Mouse (Mus musculus) heart, embryonic 14.5 days (tissue): ENCODE results near the gene Tctn3. TPM values are rescaled to one million over a fixed set of nuclear protein-coding genes. Genes with fewer than 3 reads are reported as not detected.
A peak's percentile ranks its signal among the peaks of the same experiment; 100 is the strongest.

Source experiments
- ATAC-seq: fragments of 200-750 bp; cut with Nextera tagmentation; 2 replicates; pipeline ENCODE4 v1.8.0; 2017; ENCODE audit warnings: low read depth, moderate TSS enrichment; ENCODE audit not compliant: insufficient number of reproducible peaks, insufficient read depth, low FRiP score
- H3K27ac ChIP-seq, 2 experiments: fragments of 200-500 bp in 1 of 2; fragments of 300-500 bp in 1 of 2; sonication (generic) in 1 of 2; replicated peaks in 1 of 2; 2 replicates each; pipeline ENCODE4 v1.5.1; 2012 to 2014; ENCODE audit warnings: low read depth in 2 of 2, low read length in 2 of 2, control low read depth in 1 of 2, mild to moderate bottlenecking in 1 of 2, mixed read lengths in 1 of 2; ENCODE audit not compliant: control insufficient read depth in 1 of 2, insufficient read depth in 1 of 2
- H3K27me3 ChIP-seq: fragments of 300-500 bp; sonication (generic); 2 replicates; pipeline ENCODE4 v1.6.1; 2014; ENCODE audit warnings: mild to moderate bottlenecking, low read length, control low read depth; ENCODE audit not compliant: control insufficient read depth, insufficient read depth
- H3K36me3 ChIP-seq: fragments of 300-500 bp; sonication (generic); 2 replicates; pipeline ENCODE4 v1.6.1; 2014; ENCODE audit warnings: mild to moderate bottlenecking, control low read depth, low read length, mixed read lengths; ENCODE audit not compliant: control insufficient read depth, insufficient read depth
- H3K4me1 ChIP-seq, 2 experiments: fragments of 200-500 bp in 1 of 2; fragments of 300-500 bp in 1 of 2; sonication (generic) in 1 of 2; 2 replicates each; pipeline ENCODE4 v1.6.1; 2012 to 2014; ENCODE audit warnings: low read length in 2 of 2, control low read depth in 1 of 2, mixed read lengths in 1 of 2; ENCODE audit not compliant: control insufficient read depth in 2 of 2, insufficient read depth in 2 of 2
- H3K4me2 ChIP-seq: fragments of 300-500 bp; sonication (generic); 2 replicates; pipeline ENCODE4 v1.6.1; 2014; ENCODE audit warnings: mild to moderate bottlenecking, low read length
- H3K4me3 ChIP-seq, 2 experiments: fragments of 200-500 bp in 1 of 2; fragments of 300-500 bp in 1 of 2; sonication (generic) in 1 of 2; 2 replicates each; pipeline ENCODE4 v1.5.1; 2012 to 2014; ENCODE audit warnings: low read length in 2 of 2, mild to moderate bottlenecking in 2 of 2, control low read depth in 1 of 2, low read depth in 1 of 2, moderate library complexity in 1 of 2; ENCODE audit not compliant: control insufficient read depth in 1 of 2, insufficient read depth in 1 of 2
- H3K9ac ChIP-seq: fragments of 300-500 bp; sonication (generic); 2 replicates; pipeline ENCODE4 v1.6.1; 2014; ENCODE audit warnings: mild to moderate bottlenecking, low read length
- H3K9me3 ChIP-seq: fragments of 300-500 bp; sonication (generic); 2 replicates; pipeline ENCODE4 v1.6.1; 2016; ENCODE audit warnings: low read length, control low read depth; ENCODE audit not compliant: control insufficient read depth
- WGBS: fragments of 180-500 bp; shearing (Covaris S2); extraction: QIAGEN DNeasy Blood & Tissue Kit; methylation state at CpG from one replicate; pipeline ENCODE4 v1.1.7; 2014; 5-methylcytosine and 5-hydroxymethylcytosine counted together
- polyA plus RNA-seq: library from polyadenylated mRNA; unstranded; fragments of >200 nt; fragmentation: Nextera tagmentation; extraction: Ambion mirVana; gene quantifications from 2 replicates; pipeline ENCODE4 v1.2.1, GENCODE M21; 2014

The Tctn3 gene
- polyA plus RNA-seq, 1 experiment from 2014 or later: 10.3 TPM

- Histone ChIP-seq H3K4me2 (no peak overlapping the region), H3K4me1 (no peaks in the 10 kb centered on the region), H3K9ac (no peak overlapping the region), H3K9me3 (no peaks in the 10 kb centered on the region), H3K27me3 (no peaks in the 10 kb centered on the region), H3K27ac (peak overlapping the region in 1 of 2 experiments; percentile 53; a peak in 2 of 4 replicates), H3K36me3 (no peaks in the 10 kb centered on the region), H3K4me3 (no peak overlapping the region)
- WGBS: 68% methylated on average over 7 of the region's 7 CpGs
- no peak for ATAC-seq
Observed at GRCm38 (mm10) chr19:40637601-40638000, 25.6 kb upstream of the Tctn3 start.

GRCm38 (mm10) chr19:40637091-40637490, 25.1 kb upstream of the Tctn3 start:
- Histone ChIP-seq H3K9me3 (no peaks in the 10 kb centered on the region), H3K27ac (peak overlapping the region in 1 of 2 experiments; percentile 53; a peak in 2 of 4 replicates), H3K4me2 (no peak overlapping the region), H3K4me3 (no peak overlapping the region), H3K36me3 (no peaks in the 10 kb centered on the region), H3K9ac (no peak overlapping the region), H3K27me3 (no peaks in the 10 kb centered on the region), H3K4me1 (no peaks in the 10 kb centered on the region)
- ATAC-seq: peak; percentile 66; the same call in 1 of the 2 replicates
- 28% methylated on average over 4 of the region's 4 CpGs for WGBS

- Histone ChIP-seq H3K9ac (no peak overlapping the region), H3K27ac (no peak overlapping the region), H3K36me3 (no peaks in the 10 kb centered on the region), H3K4me3 (no peak overlapping the region), H3K4me1 (no peaks in the 10 kb centered on the region), H3K9me3 (no peaks in the 10 kb centered on the region), H3K4me2 (no peak overlapping the region), H3K27me3 (no peaks in the 10 kb centered on the region)
- 70% methylated on average over 1 of the region's 1 CpGs for WGBS
- no peak for ATAC-seq
Observed at GRCm38 (mm10) chr19:40633144-40633543, 21.1 kb upstream of the Tctn3 start.

GRCm38 (mm10) chr19:40632668-40633067, 20.6 kb upstream of the Tctn3 start:
- no peaks in the 10 kb centered on the region for H3K9me3 ChIP-seq
- H3K4me2 ChIP-seq: no peak overlapping the region
- no peak overlapping the region for H3K4me3 ChIP-seq
- no peaks in the 10 kb centered on the region for H3K27me3 ChIP-seq
- H3K27ac ChIP-seq: no peak overlapping the region
- H3K4me1 ChIP-seq: no peaks in the 10 kb centered on the region
- WGBS: 80% methylated on average over 5 of the region's 5 CpGs
- no peaks in the 10 kb centered on the region for H3K36me3 ChIP-seq
- no peak overlapping the region for H3K9ac ChIP-seq
- ATAC-seq: no peak

- Histone ChIP-seq H3K36me3 (no peaks in the 10 kb centered on the region), H3K4me2 (no peak overlapping the region), H3K4me3 (no peak overlapping the region), H3K9ac (no peak overlapping the region), H3K27me3 (no peaks in the 10 kb centered on the region), H3K27ac (no peak overlapping the region), H3K9me3 (no peaks in the 10 kb centered on the region), H3K4me1 (no peaks in the 10 kb centered on the region)
- no peak for ATAC-seq
- 81% methylated on average over 3 of the region's 3 CpGs for WGBS
Observed at GRCm38 (mm10) chr19:40632193-40632592, 20.2 kb upstream of the Tctn3 start.

- no peak for ATAC-seq
Observed at GRCm38 (mm10) chr19:40630606-40631005, 18.6 kb upstream of the Tctn3 start.

GRCm38 (mm10) chr19:40630096-40630495, 18.1 kb upstream of the Tctn3 start:
- H3K4me1 ChIP-seq: no peaks in the 10 kb centered on the region
- H3K4me2 ChIP-seq: no peak overlapping the region
- no peaks in the 10 kb centered on the region for H3K27me3 ChIP-seq
- ATAC-seq: no peak
- H3K4me3 ChIP-seq: no peak overlapping the region
- H3K27ac ChIP-seq: peak overlapping the region in 1 of 2 experiments; percentile 43; a peak in 2 of 4 replicates
- no peak overlapping the region for H3K9ac ChIP-seq
- no peaks in the 10 kb centered on the region for H3K36me3 ChIP-seq
- no peaks in the 10 kb centered on the region for H3K9me3 ChIP-seq
- 70% methylated on average over 3 of the region's 3 CpGs for WGBS

More at GRCm38 (mm10) chr19:40630606-40631005, 18.6 kb upstream of the Tctn3 start:
- WGBS: 51% methylated on average over 7 of the region's 7 CpGs
- no peaks in the 10 kb centered on the region for H3K27me3 ChIP-seq
- no peaks in the 10 kb centered on the region for H3K9me3 ChIP-seq
- peak overlapping the region; percentile 23 to 39; a peak in 1 of 4 replicates for H3K27ac ChIP-seq
- H3K9ac ChIP-seq: no peak overlapping the region
- H3K36me3 ChIP-seq: no peaks in the 10 kb centered on the region
- H3K4me3 ChIP-seq: no peak overlapping the region
- no peak overlapping the region for H3K4me2 ChIP-seq
- H3K4me1 ChIP-seq: no peaks in the 10 kb centered on the region

- Histone ChIP-seq H3K27me3 (no peaks in the 10 kb centered on the region), H3K36me3 (no peaks in the 10 kb centered on the region), H3K27ac (no peak overlapping the region), H3K9ac (no peak overlapping the region), H3K4me3 (no peak overlapping the region), H3K9me3 (no peaks in the 10 kb centered on the region), H3K4me2 (no peak overlapping the region), H3K4me1 (no peaks in the 10 kb centered on the region)
- no peak for ATAC-seq
Observed at GRCm38 (mm10) chr19:40628950-40629349, 16.9 kb upstream of the Tctn3 start.
